Mouse (Mus musculus) heart, postnatal 0 days (tissue): ENCODE measurements at regions not wholly inside any gene's neighbourhood (a gene's known extent, or its start where the extent isn't known, plus 50 kb on each side); places are given as distances from the start of the nearest gene placed in this dataset.

ENCODE experiments used
- CTCF ChIP-seq: IDR thresholded peaks from 2 replicates; pipeline ENCODE4 v1.5.1; 2016; ENCODE audit warnings: antibody characterized with exemption, control low read depth, low read depth
- EP300 ChIP-seq: IDR thresholded peaks from 2 replicates; pipeline ENCODE4 v1.6.1; 2016; ENCODE audit warnings: antibody characterized with exemption, low read depth

DNA sequence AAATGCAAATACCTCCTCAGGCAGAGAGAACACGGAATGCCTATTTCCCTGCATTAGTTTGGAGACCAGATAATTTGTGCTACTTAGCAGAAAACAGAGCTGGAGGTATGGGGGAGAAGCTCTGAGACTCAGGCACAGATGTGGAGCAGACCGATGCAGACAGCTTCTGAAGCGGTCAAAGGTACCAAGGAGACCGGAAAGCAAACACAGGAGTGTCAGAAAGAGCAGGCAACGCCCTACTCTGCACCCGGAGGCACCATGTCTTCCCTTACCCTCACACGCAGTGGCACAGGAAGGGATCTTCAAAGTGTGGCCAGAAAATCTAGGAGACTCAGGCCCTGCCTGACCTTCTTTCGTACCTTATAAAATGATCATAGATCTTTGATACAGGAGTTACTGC is 98.4 kb upstream of the Rybp start:
- TF ChIP-seq CTCF (no peak), EP300 (no peak)
